Mouse (Mus musculus) midbrain, embryonic 16.5 days (tissue): ENCODE measurements around the gene Nlgn2. TPM values are rescaled to one million over a fixed set of nuclear protein-coding genes. Genes with fewer than 3 reads are reported as not detected.
"Not testable (repeated sequence)": the region's sequence is repeated elsewhere in the genome, so short reads cannot be mapped to it uniquely, and the experiment has no call there.

Source experiments
- ATAC-seq: fragments of 200-750 bp; cut with Nextera tagmentation; 2 replicates; pipeline ENCODE4 v1.8.0; 2017; ENCODE audit warnings: moderate TSS enrichment
- H3K27ac ChIP-seq: fragments of 300-500 bp; sonication (generic); 2 replicates; pipeline ENCODE4 v1.5.1; 2014; ENCODE audit warnings: mild to moderate bottlenecking, low read length, mixed read lengths
- H3K27me3 ChIP-seq: fragments of 300-500 bp; sonication (generic); 2 replicates; pipeline ENCODE4 v1.6.1; 2014; ENCODE audit warnings: low read depth, low read length, mixed read lengths; ENCODE audit not compliant: control insufficient read depth, insufficient read depth
- H3K36me3 ChIP-seq: fragments of 300-500 bp; sonication (generic); 2 replicates; pipeline ENCODE4 v1.6.1; 2014; ENCODE audit warnings: mild to moderate bottlenecking, low read length, moderate library complexity, mixed read lengths; ENCODE audit not compliant: control insufficient read depth, insufficient read depth
- H3K4me1 ChIP-seq: fragments of 300-500 bp; sonication (generic); 2 replicates; pipeline ENCODE4 v1.6.1; 2014; ENCODE audit warnings: mild to moderate bottlenecking, low read length, mixed read lengths; ENCODE audit not compliant: control insufficient read depth, insufficient read depth
- H3K4me2 ChIP-seq: fragments of 300-500 bp; sonication (generic); 2 replicates; pipeline ENCODE4 v1.6.1; 2014; ENCODE audit warnings: mild to moderate bottlenecking, low read length, mixed read lengths
- H3K4me3 ChIP-seq: fragments of 300-500 bp; sonication (generic); 2 replicates; pipeline ENCODE4 v1.5.1; 2014; ENCODE audit warnings: low read depth, mild to moderate bottlenecking, low read length, moderate library complexity, mixed read lengths
- H3K9ac ChIP-seq: fragments of 300-500 bp; sonication (generic); 2 replicates; pipeline ENCODE4 v1.6.1; 2014; ENCODE audit warnings: low read depth, low read length, mixed read lengths
- H3K9me3 ChIP-seq: fragments of 300-500 bp; sonication (generic); replicated peaks from 2 replicates; pipeline ENCODE4 v1.6.1; 2014; ENCODE audit warnings: mild to moderate bottlenecking, low read length, mixed read lengths; ENCODE audit not compliant: control insufficient read depth, poor library complexity, severe bottlenecking
- WGBS: fragments of 180-500 bp; shearing (Covaris S2); extraction: QIAGEN DNeasy Blood & Tissue Kit; methylation state at CpG from one replicate; pipeline ENCODE4 v1.1.7; 2014; 5-methylcytosine and 5-hydroxymethylcytosine counted together
- polyA plus RNA-seq: library from polyadenylated mRNA; unstranded; fragments of >200 nt; fragmentation: Nextera tagmentation; extraction: Ambion mirVana; gene quantifications from 2 replicates; pipeline ENCODE4 v1.2.1, GENCODE M21; 2015

Gene Nlgn2
- polyA plus RNA-seq, 1 experiment from 2014 or later: 21.5 TPM

GRCm38 (mm10) chr11:69870289-69871069 lies 32.9 kb upstream of the Nlgn2 start:
- Histone ChIP-seq H3K27ac (no peak overlapping the region), H3K27me3 (no peaks in the 10 kb centered on the region), H3K4me2 (no peak overlapping the region), H3K9ac (no peak overlapping the region), H3K9me3 (no peaks in the 10 kb centered on the region), H3K4me3 (no peak overlapping the region), H3K4me1 (no peaks in the 10 kb centered on the region), H3K36me3 (no peaks in the 10 kb centered on the region)
- 92% methylated on average over 2 of the region's 2 CpGs for WGBS
- no peak for ATAC-seq

- ATAC-seq: no peak
- whole genome bisulfite sequencing: 77% methylated on average over 9 of the region's 9 CpGs
- H3K4me3 ChIP-seq: no peak overlapping the region
- no peaks in the 10 kb centered on the region for H3K27me3 ChIP-seq
- no peak overlapping the region for H3K27ac ChIP-seq
- H3K36me3 ChIP-seq: no peaks in the 10 kb centered on the region
- no peak overlapping the region for H3K9ac ChIP-seq
- H3K4me1 ChIP-seq: no peaks in the 10 kb centered on the region
- H3K4me2 ChIP-seq: no peak overlapping the region
- no peaks in the 10 kb centered on the region for H3K9me3 ChIP-seq
Observed at GRCm38 (mm10) chr11:69867335-69867734, 29.8 kb upstream of the Nlgn2 start.

GRCm38 (mm10) chr11:69865561-69865960 lies 28.0 kb upstream of the Nlgn2 start:
- no peak for ATAC-seq
- H3K9me3 ChIP-seq: no peaks in the 10 kb centered on the region
- H3K9ac ChIP-seq: no peak overlapping the region
- no peaks in the 10 kb centered on the region for H3K4me1 ChIP-seq
- H3K36me3 ChIP-seq: no peaks in the 10 kb centered on the region
- no peak overlapping the region for H3K4me3 ChIP-seq
- no peaks in the 10 kb centered on the region for H3K27me3 ChIP-seq
- 78% methylated on average over 9 of the region's 9 CpGs for WGBS
- H3K4me2 ChIP-seq: no peak overlapping the region
- H3K27ac ChIP-seq: no peak overlapping the region

GRCm38 (mm10) chr11:69864138-69864860 lies 26.7 kb upstream of the Nlgn2 start:
- no peak overlapping the region for H3K9ac ChIP-seq
- no peak overlapping the region for H3K4me3 ChIP-seq
- no peaks in the 10 kb centered on the region for H3K9me3 ChIP-seq
- no peak overlapping the region for H3K4me2 ChIP-seq
- ATAC-seq: no peak
- H3K27ac ChIP-seq: no peak overlapping the region
- no peaks in the 10 kb centered on the region for H3K4me1 ChIP-seq
- no peaks in the 10 kb centered on the region for H3K27me3 ChIP-seq
- H3K36me3 ChIP-seq: no peaks in the 10 kb centered on the region
- WGBS: 57% methylated on average over 8 of the region's 8 CpGs

- 85% methylated on average over 3 of the region's 3 CpGs for WGBS
Observed at GRCm38 (mm10) chr11:69863729-69864128, 26.1 kb upstream of the Nlgn2 start.

GRCm38 (mm10) chr11:69858113-69858998 lies 20.8 kb upstream of the Nlgn2 start, which contains the start of gene Tnk1:
Gene Tnk1, minus strand, starts transcription at chr11:69858730.
- Histone ChIP-seq H3K9ac (no peak within 1 kb of the TSS), H3K36me3 (no peaks in the 10 kb centered on the region), H3K4me3 (no peak within 1 kb of the TSS), H3K9me3 (no peaks in the 10 kb centered on the region), H3K4me1 (no peaks in the 10 kb centered on the region), H3K27ac (no peak within 1 kb of the TSS), H3K27me3 (peaks cover 11% of the 10 kb centered on the region), H3K4me2 (no peak within 1 kb of the TSS)
- no peak for ATAC-seq
- WGBS: 22% methylated on average over 30 of the region's 30 CpGs

More at GRCm38 (mm10) chr11:69863729-69864128, 26.1 kb upstream of the Nlgn2 start:
- H3K9ac ChIP-seq, ATAC-seq, H3K9me3 ChIP-seq, H3K4me1 ChIP-seq, H3K36me3 ChIP-seq, H3K4me2 ChIP-seq, H3K4me3 ChIP-seq, H3K27ac ChIP-seq, H3K27me3 ChIP-seq: not testable (repeated sequence)

GRCm38 (mm10) chr11:69855347-69855746 lies 17.8 kb upstream of the Nlgn2 start:
- peaks cover 11% of the 10 kb centered on the region for H3K27me3 ChIP-seq
- 16% methylated on average over 16 of the region's 16 CpGs for WGBS
- no peak overlapping the region for H3K9ac ChIP-seq
- no peaks in the 10 kb centered on the region for H3K9me3 ChIP-seq
- no peaks in the 10 kb centered on the region for H3K4me1 ChIP-seq
- no peak overlapping the region for H3K4me3 ChIP-seq
- peaks cover 14% of the 10 kb centered on the region for H3K36me3 ChIP-seq
- H3K4me2 ChIP-seq: no peak overlapping the region
- H3K27ac ChIP-seq: no peak overlapping the region
- ATAC-seq: 0 out of 2 replicates have a peak, but pooled peaks have one; percentile 50

- H3K4me2 ChIP-seq: no peak overlapping the region
- H3K9me3 ChIP-seq: no peaks in the 10 kb centered on the region
- H3K36me3 ChIP-seq: peaks cover 21% of the 10 kb centered on the region
- peaks cover 11% of the 10 kb centered on the region for H3K27me3 ChIP-seq
- WGBS: 84% methylated on average over 10 of the region's 10 CpGs
- H3K4me1 ChIP-seq: no peaks in the 10 kb centered on the region
- H3K27ac ChIP-seq: no peak overlapping the region
- ATAC-seq: no peak
- H3K9ac ChIP-seq: no peak overlapping the region
- H3K4me3 ChIP-seq: no peak overlapping the region
Observed at GRCm38 (mm10) chr11:69854680-69855079, 17.1 kb upstream of the Nlgn2 start.
